Mouse (Mus musculus) ES-E14 (cell line): Measurements from ENCODE around the gene Pgap3. TPM values are rescaled to one million over a fixed set of nuclear protein-coding genes. Genes with fewer than 3 reads are reported as not detected.
A peak's percentile ranks its signal among the peaks of the same experiment; 100 is the strongest.

Experiments used
- DNase-seq: peaks from one replicate; pipeline ENCODE4 v3.0.0-alpha.2; 2013; ENCODE audit warnings: low read depth, low spot score
- H3K27ac ChIP-seq: 2 replicates; pipeline ENCODE4 v1.5.1; 2012; ENCODE audit warnings: low read depth, mild to moderate bottlenecking, low read length, moderate library complexity, mixed read lengths; ENCODE audit not compliant: poor library complexity, insufficient read depth, severe bottlenecking
- H3K36me3 ChIP-seq: 2 replicates; pipeline ENCODE4 v1.6.1; 2012; ENCODE audit warnings: mild to moderate bottlenecking, low read length, moderate library complexity, mixed read lengths; ENCODE audit not compliant: control insufficient read depth, poor library complexity, insufficient read depth, severe bottlenecking
- H3K4me1 ChIP-seq, 2 experiments: fragments of 150-350 bp in 1 of 2; sonication (generic) in 1 of 2; 2 replicates each; pipeline ENCODE4 v1.6.1; 2012; ENCODE audit warnings: low read length in 2 of 2, mild to moderate bottlenecking in 1 of 2, mixed read lengths in 1 of 2; ENCODE audit not compliant: control insufficient read depth in 2 of 2, insufficient read depth in 2 of 2, poor library complexity in 1 of 2
- H3K4me3 ChIP-seq, 2 experiments: fragments of 150-350 bp in 1 of 2; sonication (generic) in 1 of 2; 2 replicates each; pipeline ENCODE4 v1.5.1; 2012; ENCODE audit warnings: low read length in 2 of 2, low read depth in 1 of 2, mild to moderate bottlenecking in 1 of 2, mixed read lengths in 1 of 2; ENCODE audit not compliant: insufficient read depth in 1 of 2, poor library complexity in 1 of 2, severe bottlenecking in 1 of 2
- H3K9ac ChIP-seq: 2 replicates; pipeline ENCODE4 v1.6.1; 2012; ENCODE audit warnings: low read depth, mild to moderate bottlenecking, low read length, mixed read lengths; ENCODE audit not compliant: poor library complexity, insufficient read depth, severe bottlenecking
- H3K9me3 ChIP-seq: fragments of 150-350 bp; sonication (generic); 2 replicates; pipeline ENCODE4 v1.6.1; 2012; ENCODE audit warnings: low read depth, mild to moderate bottlenecking, low read length; ENCODE audit not compliant: control insufficient read depth, insufficient read depth
- CHD2 ChIP-seq: IDR thresholded peaks from 2 replicates; pipeline ENCODE4 v1.6.1; 2014; ENCODE audit warnings: mild to moderate bottlenecking, low read depth, low read length, inconsistent platforms
- HCFC1 ChIP-seq: IDR thresholded peaks from 2 replicates; pipeline ENCODE4 v1.6.1; 2012; ENCODE audit warnings: low read length, inconsistent platforms, borderline replicate concordance; ENCODE audit not compliant: insufficient read depth
- MAFK ChIP-seq: IDR thresholded peaks from 2 replicates; pipeline ENCODE4 v1.6.1; 2014; ENCODE audit warnings: mild to moderate bottlenecking, low read depth, low read length, inconsistent platforms; ENCODE audit not compliant: insufficient read depth
- ZC3H11A ChIP-seq: IDR thresholded peaks from 2 replicates; pipeline ENCODE4 v1.6.1; 2012; ENCODE audit warnings: low read depth, mild to moderate bottlenecking, inconsistent platforms, low read length, borderline replicate concordance
- ZNF384 ChIP-seq: IDR thresholded peaks from 2 replicates; pipeline ENCODE4 v1.6.1; 2012; ENCODE audit warnings: low read depth, low read length, inconsistent platforms
- in situ Hi-C, 2 experiments: fragments of 600-800 bp; cut with MboI; formaldehyde crosslinking; loops; one replicate each; pipeline ENCODE4 v1.15.1; 2025; ENCODE audit warnings: low sequenced_read_pairs in 2 of 2, inconsistent platforms in 1 of 2; ENCODE audit not compliant: unreplicated experiment in 2 of 2
- total RNA-seq: library from RNA; depleted of rRNA; stranded (reverse); fragments of 300-350 nt; gene quantifications from 2 replicates; pipeline ENCODE4 v1.2.3, GENCODE M21; 2012

Pgap3 gene
- total RNA-seq, 1 experiment = 7.4 TPM

GRCm38 (mm10) chr11:98392034-98392433, 8.3 kb downstream of the Pgap3 start:
- in situ Hi-C loops = no loop called here
- Histone ChIP-seq H3K4me3 (peak overlapping the region in 1 of 2 experiments; percentile 26; a peak in 2 of 4 replicates), H3K4me1 (peaks cover 0 to 29% of the 10 kb centered on the region in 2 experiments; a peak in 1 of 4 replicates), H3K9me3 (no peaks in the 10 kb centered on the region), H3K9ac (no peak overlapping the region), H3K27ac (no peak overlapping the region), H3K36me3 (no peaks in the 10 kb centered on the region)
- DNase-seq = no peak
- no peak for TF ChIP-seq ZNF384
- TF ChIP-seq HCFC1 = no peak
- TF ChIP-seq ZC3H11A = no peak

- Histone ChIP-seq H3K9me3 (no peaks in the 10 kb centered on the region), H3K9ac (no peak overlapping the region), H3K4me1 (peaks cover 0 to 31% of the 10 kb centered on the region in 2 experiments; a peak in 1 of 4 replicates), H3K27ac (no peak overlapping the region), H3K36me3 (no peaks in the 10 kb centered on the region), H3K4me3 (no peak overlapping the region)
- TF ChIP-seq ZC3H11A (no peak), ZNF384 (no peak), HCFC1 (no peak), MAFK (no peak), CHD2 (no peak)
- in situ Hi-C loops = no loop called here
- DNase-seq = no peak
Observed at GRCm38 (mm10) chr11:98390141-98390540, 10.1 kb downstream of the Pgap3 start.

DNA sequence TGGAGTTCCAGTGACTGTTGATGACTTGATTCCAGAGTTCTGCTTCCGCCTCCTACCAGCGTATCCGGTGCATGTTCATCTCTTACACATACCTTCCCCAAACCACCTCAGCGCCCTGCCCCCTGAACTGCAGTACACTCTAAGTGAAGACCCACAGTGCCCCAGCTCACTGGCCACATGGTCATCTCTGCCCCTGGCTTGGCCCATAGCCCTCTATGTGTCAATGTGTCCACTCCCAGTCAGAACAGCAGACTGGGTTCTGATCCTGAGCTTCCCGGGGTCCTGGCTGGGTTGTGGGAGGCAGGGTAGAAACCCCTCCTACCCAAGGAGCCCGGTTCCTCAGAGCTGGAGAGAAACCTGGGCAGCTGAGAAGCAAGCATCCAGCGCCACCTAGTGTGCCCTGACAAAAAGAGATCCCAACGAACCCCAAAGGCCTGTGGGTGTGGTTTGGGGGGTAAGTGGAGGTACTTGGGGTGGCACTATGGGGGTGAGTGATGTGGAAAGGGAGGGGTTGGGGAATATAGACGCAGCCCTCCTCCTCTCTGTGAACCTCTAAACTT, 11.0 kb downstream of the Pgap3 start:
- in situ Hi-C loops = no loop called here
- TF ChIP-seq CHD2 = no peak
- TF ChIP-seq ZC3H11A = no peak
- TF ChIP-seq HCFC1 = no peak
- no peak for TF ChIP-seq ZNF384
- TF ChIP-seq MAFK = no peak
- DNase-seq = no peak

DNA sequence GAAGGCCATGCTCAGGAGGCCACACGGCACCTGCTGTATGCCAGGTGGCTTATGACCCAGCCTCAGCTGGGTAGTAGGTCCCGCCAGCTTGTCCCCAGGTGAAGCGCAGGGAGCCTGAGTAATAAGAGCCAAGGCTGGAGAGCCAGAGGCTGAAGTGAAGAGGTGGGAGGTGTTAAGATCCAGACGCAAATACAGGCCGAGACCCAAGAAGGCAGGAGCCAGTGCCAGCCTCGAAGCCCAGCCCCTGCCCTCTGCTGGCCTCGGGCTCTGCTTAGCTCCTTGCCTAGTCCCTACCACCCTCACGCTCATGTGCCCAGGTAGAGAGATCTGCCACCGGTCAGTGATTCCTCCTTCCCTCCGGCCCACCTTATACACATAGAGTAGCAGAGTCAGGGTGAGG, 12.0 kb downstream of the Pgap3 start:
- peaks cover 0 to 31% of the 10 kb centered on the region in 2 experiments; a peak in 1 of 4 replicates for H3K4me1 ChIP-seq
- no peak overlapping the region for H3K4me3 ChIP-seq

More for the DNA sequence above, 11.0 kb downstream of the Pgap3 start:
- Histone ChIP-seq H3K4me1 (peaks cover 0 to 31% of the 10 kb centered on the region in 2 experiments; a peak in 1 of 4 replicates), H3K4me3 (no peak overlapping the region), H3K27ac (no peak overlapping the region), H3K9ac (no peak overlapping the region), H3K36me3 (no peaks in the 10 kb centered on the region), H3K9me3 (no peaks in the 10 kb centered on the region)

DNA sequence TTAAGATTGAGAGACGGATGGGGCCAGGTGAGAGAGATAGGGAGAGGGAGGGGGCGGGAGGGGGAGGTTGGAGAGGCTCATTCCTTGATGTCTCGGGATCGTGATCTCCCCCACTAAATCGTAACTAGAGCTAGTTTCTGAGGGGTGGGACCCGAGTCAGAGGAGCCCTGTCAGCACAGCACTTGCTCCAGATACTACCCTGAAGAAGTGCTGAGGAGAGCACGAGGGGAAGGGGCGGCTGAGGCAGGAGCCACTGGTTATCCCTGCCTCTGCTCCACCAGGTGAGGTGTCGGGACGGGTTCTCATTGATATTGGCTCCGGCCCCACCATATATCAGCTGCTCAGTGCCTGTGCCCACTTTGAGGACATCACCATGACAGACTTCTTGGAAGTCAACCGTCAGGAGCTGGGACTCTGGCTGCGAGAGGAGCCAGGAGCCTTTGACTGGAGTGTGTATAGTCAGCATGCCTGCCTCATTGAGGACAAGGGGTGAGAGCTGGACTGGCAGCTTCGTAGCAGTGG, 13.2 kb downstream of the Pgap3 start:
- in situ Hi-C loops = no loop called here
- no peak overlapping the region for H3K27ac ChIP-seq
- TF ChIP-seq MAFK (no peak), ZNF384 (no peak), ZC3H11A (no peak), CHD2 (no peak), HCFC1 (no peak)

More for the DNA sequence above, 12.0 kb downstream of the Pgap3 start:
- Histone ChIP-seq H3K36me3 (no peaks in the 10 kb centered on the region), H3K9me3 (no peaks in the 10 kb centered on the region), H3K9ac (no peak overlapping the region), H3K27ac (no peak overlapping the region)
- DNase-seq = no peak
- no peak for TF ChIP-seq MAFK
- TF ChIP-seq HCFC1 = no peak
- no peak for TF ChIP-seq ZC3H11A
- TF ChIP-seq CHD2 = no peak
- no peak for TF ChIP-seq ZNF384
- in situ Hi-C loops = no loop called here

More for the DNA sequence above, 13.2 kb downstream of the Pgap3 start:
- Histone ChIP-seq H3K4me1 (peaks cover 0 to 24% of the 10 kb centered on the region in 2 experiments; a peak in 1 of 4 replicates), H3K9me3 (no peaks in the 10 kb centered on the region), H3K36me3 (no peaks in the 10 kb centered on the region), H3K9ac (no peak overlapping the region), H3K4me3 (no peak overlapping the region)
- no peak for DNase-seq
